Mouse (Mus musculus) thymus, postnatal 36 days (tissue): Measurements from ENCODE around the gene Lpar2.

ENCODE experiments used
- DNase-seq, 2 experiments: peaks; one replicate each; pipeline ENCODE4 v3.0.0; 2022; ENCODE audit warnings: mixed read lengths in 2 of 2

The Lpar2 gene

DNA sequence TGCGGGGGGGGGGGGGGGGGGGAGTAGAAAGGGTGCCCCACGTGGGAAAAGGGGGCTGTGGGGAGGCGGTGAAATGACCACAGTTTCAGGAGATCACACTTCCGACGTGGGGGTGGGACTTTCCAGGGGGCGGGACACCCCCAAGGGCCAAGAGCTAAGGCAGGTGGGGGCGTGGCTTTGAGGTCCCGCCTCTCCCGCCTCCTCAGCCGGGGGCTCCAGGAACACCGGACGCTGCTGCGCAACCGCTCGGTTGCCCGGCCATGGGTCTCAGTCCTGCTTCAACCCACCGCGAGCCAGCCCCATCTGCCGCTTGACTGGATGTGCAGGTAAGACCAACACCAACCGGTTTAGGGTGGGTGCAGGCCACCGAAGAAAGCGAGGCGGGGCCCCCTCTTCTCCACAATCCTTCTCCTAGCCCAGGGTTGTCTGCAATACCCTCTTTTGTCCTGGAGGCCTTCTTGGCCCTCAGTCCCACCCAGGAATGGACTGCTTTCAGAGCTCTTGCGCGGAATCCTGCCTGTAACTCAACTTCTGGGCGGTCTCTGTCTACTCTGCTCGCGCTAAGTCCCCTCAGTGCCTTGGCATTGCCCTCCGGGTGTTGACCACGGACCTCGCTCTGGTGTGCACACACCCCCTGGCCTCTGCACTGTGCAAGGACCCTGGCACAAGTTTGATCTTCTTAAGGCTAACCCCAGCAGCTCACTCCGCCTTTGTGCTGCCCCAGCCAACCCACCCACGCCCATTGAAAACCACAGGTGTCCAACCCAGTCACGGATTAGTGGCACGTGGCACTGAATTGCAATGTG is at the start of gene Lpar2:
Gene Lpar2 (plus strand): TSS at position 44 of the 806 bp plus-strand sequence.
- DNase-seq, result peak; percentile 74 to 82

DNA sequence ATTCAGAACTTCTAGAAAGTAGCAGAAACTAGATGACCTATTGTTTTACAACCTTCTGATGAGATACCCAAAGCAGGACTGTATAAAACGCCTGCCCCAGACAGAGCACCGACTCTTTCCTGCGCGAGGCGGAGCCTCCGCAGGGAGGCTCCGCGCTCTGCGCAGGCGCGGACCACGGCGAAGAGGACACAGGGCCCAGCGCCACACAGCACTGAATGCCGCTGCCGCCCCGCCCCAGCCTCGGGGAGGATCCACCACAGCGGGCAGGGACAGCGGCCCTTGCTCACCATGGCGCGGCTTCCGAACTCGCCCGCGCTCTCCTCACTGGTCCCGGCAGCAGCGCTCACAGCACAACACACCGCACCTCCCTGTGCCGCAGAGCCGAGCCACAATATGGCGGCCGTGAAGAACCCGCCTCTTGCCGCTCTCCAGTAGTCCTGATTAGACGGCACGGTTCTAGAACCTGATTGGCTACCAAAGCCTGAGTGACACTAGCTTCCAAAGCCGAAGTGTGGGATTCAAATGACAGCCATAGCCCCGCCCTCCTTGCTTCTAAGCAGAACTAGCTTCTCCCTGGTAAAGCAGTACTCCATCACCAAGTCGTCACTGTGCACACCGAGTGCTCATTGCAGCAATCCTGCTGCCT is 47.6 kb upstream of the Lpar2 start, which contains the start of gene Gm20422:
Gene Gm20422 (minus strand): TSS at position 384 of the 646 bp plus-strand sequence.
- DNase-seq, result peak; percentile 86 to 89

DNA sequence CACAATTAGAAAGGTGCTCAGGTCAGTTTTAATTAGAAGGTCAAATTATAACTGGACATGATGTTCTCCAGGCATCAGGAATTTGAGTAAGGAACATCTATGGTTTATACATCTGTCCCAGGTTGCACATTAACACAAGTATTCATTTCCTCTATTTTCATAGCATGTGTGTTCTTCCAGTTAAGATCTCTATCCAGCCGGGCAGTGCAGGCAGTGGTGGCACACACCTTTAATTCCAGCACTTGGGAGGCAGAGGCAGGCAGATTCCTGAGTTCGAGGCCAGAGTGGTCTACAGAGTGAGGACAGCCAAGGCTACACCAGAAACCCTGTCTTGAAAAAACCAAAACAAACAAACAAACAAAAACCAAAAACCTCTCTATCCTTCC is 47.1 kb upstream of the Lpar2 start:
- no peak for DNase-seq

- DNase-seq, result no peak
Observed at GRCm38 (mm10) chr8:69777111-69777510, 45.1 kb upstream of the Lpar2 start.

DNA sequence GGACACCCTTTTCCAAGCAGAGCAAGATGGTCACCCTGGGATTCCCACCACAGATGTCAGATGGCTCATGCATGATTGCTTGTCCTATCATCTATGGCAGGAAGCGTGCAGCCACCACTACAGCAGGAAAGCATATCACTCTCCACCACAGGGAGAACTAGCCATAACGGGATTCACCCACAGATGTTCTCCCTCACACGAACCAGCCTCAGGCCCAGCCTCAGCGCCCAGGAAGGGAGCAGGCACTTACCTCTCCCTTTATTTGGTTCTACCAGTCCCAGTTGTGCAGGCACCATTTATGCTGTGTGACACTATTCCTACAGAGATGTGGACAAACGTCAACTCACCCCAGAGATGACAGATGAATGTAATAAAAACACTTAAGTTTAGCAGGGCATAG is 33.1 kb upstream of the Lpar2 start:
- no peak for DNase-seq

- DNase-seq, result no peak
Observed at GRCm38 (mm10) chr8:69789731-69790130, 32.5 kb upstream of the Lpar2 start.

- DNase-seq, result no peak
Observed at GRCm38 (mm10) chr8:69790364-69790763, 31.9 kb upstream of the Lpar2 start.

GRCm38 (mm10) chr8:69790773-69791367 is 31.4 kb upstream of the Lpar2 start, which contains the start of the genes Atp13a1 and Zfp866:
TSS of gene Atp13a1 (plus strand) at chr8:69791163.
TSS of gene Zfp866 (minus strand) at chr8:69791178.
- peak; percentile 88 to 90 for DNase-seq

- peak; percentile 52 to 67 for DNase-seq
Observed at GRCm38 (mm10) chr8:69791415-69792068, 30.7 kb upstream of the Lpar2 start.

- DNase-seq, result no peak
Observed at GRCm38 (mm10) chr8:69793666-69794065, 28.6 kb upstream of the Lpar2 start.

DNA sequence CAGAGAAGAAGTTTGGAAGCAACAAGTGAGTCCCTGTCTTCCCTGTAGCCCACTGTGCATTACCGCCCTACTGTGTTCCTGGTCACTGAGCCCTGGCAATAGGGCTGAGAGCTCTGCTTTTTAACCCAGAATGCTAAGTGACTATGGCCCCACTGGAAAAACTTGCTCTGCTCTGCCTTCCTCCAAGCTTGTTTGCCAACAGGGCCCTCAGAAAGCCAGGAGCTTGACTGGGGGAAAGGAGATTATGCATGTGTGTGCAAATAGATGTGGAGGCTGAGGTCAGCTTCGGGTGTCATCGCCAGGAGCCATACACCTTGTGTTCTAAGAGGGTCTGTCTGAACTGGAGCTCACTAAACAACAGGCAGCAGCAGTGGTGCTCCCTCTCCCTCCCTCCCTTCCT is 28.1 kb upstream of the Lpar2 start:
- DNase-seq, result no peak

- DNase-seq, result no peak
Observed at GRCm38 (mm10) chr8:69794901-69795300, 27.3 kb upstream of the Lpar2 start.

DNA sequence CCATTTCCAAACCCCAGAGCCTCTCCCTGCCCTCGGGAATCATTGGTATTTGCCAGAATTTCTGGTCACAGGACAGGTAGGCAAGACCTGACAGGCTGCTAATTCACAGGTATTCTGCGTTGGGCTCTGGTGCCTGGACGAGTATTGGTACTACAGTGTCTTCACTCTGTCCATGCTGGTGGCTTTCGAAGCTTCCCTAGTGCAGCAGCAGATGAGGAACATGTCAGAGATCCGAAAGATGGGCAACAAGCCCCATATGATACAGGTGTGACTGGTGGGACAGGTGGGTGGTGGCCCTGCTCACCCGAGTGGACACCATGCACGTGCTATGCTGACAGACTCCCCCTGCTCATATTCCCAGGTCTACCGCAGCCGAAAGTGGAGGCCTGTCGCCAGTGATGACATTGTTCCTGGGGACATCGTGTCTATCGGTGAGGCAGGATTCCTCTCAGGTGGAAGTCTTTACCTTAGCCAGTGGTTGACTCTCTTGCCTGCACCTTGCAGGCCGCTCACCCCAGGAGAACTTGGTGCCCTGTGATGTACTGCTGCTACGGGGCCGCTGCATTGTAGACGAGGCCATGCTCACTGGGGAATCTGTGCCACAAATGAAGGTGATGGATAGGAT is 25.4 kb upstream of the Lpar2 start:
- DNase-seq, result peak in 1 of 2 experiments; percentile 0

- peak in 1 of 2 experiments; percentile 0 for DNase-seq
Observed at GRCm38 (mm10) chr8:69797661-69798060, 24.6 kb upstream of the Lpar2 start.

GRCm38 (mm10) chr8:69799261-69799660 is 23.0 kb upstream of the Lpar2 start:
- DNase-seq, result peak in 1 of 2 experiments; percentile 1

DNA sequence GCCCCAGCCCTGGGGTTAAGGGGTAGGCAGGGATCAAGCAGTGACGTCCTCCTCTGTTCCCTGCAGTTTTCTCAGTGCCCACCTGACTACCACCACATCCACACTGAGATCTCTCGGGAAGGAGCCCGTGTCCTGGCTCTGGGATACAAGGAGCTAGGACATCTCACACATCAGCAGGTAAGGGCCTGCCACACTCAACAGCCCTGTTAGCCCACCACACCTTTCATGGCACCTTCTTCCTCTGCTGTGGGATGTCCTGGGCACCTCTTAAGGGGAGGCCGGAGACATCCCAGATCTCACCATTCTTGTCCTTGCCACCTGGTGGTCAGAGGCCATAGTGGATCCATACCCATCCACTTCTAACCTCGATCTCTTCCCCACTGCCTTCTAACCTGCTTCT is 22.3 kb upstream of the Lpar2 start:
- peak in 1 of 2 experiments; percentile 1 for DNase-seq

GRCm38 (mm10) chr8:69801796-69802195 is 20.4 kb upstream of the Lpar2 start:
- DNase-seq, result peak in 1 of 2 experiments; percentile 0

- DNase-seq, result no peak
Observed at GRCm38 (mm10) chr8:69802216-69802615, 20.0 kb upstream of the Lpar2 start.

GRCm38 (mm10) chr8:69803366-69803765 is 18.9 kb upstream of the Lpar2 start:
- DNase-seq, result no peak

DNA sequence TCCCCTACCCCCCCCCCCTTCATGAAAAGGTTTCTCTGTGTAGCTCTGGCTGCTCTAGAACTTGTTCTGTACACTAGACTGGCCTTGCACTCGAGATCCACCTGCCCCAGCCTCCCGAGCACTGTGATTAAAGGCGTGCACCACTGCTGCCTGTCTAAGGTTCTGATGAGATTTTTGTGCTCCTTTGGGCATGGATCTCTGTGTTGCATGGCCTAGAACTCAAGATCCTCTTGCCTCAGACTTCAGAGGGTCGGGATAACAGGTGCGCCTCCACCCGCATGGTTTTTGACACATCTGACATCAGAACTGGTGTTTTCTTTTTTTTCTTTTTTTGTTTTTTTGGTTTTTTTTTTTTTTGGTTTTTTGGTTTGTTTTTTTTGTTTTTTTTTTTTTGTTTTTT is 17.7 kb upstream of the Lpar2 start:
- DNase-seq, result no peak

DNA sequence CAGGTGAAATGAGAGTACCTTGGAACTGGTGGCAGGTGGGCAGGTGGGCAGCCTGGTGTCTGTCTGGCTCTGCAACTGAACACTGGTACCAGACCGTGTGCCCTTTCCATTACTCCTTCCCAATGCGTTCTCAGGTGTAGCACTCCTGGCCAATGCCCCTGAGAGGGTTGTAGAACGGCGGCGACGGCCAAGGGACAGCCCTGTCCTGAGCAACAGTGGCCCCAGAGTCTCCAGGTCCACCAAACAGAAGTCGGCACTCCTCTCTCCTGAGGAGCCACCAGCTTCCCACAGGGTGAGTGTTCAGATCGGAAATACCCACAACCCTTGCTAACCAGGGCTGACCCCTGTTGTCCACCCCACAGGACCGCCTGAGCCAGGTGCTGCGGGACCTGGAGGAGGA is 17.1 kb upstream of the Lpar2 start:
- no peak for DNase-seq

DNA sequence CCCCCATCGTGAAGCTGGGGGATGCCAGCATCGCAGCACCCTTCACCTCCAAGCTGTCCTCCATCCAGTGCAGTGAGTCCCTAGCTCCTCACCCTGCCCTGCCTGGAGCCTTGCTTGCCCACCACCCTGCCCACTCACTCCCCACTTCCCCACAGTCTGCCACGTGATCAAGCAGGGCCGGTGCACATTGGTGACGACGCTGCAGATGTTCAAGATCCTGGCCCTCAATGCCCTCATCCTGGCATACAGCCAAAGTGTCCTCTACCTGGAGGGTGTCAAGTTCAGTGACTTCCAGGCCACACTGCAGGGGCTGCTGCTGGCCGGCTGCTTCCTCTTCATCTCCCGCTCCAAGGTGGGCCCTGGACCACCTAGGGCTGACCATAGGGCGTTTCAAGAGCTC is 16.7 kb upstream of the Lpar2 start:
- DNase-seq, result no peak

GRCm38 (mm10) chr8:69807236-69807635 is 15.0 kb upstream of the Lpar2 start:
- no peak for DNase-seq
